Mouse (Mus musculus): Measurements from ENCODE around the gene Gng2. TPM values are rescaled to one million over a fixed set of nuclear protein-coding genes. Genes with fewer than 3 reads are reported as not detected.

The Gng2 gene
- total and polyA plus RNA-seq, 3 experiments: 3.3 to 17.2 TPM; not detected in 1

GRCm38 (mm10) chr14:19836289-19836688 is 141.1 kb downstream of the Gng2 start:
- DNase-seq (ENCODE audit: low read depth, low spot score): no peak
- peaks cover 0 to 2% of the 10 kb centered on the region in 2 experiments; a peak in 2 of 4 replicates for H3K27me3 ChIP-seq (ENCODE audit: control insufficient read depth in 1 of 2, insufficient read depth in 2 of 2, low read length in 2 of 2)
- no peak overlapping the region for H3K27ac ChIP-seq (ENCODE audit: control insufficient read depth, low read depth, low read length)
- peaks cover 0 to 3% of the 10 kb centered on the region in 2 experiments; a peak in 1 of 4 replicates for H3K4me1 ChIP-seq (ENCODE audit: control insufficient read depth in 1 of 2, insufficient read depth in 2 of 2, low read length in 2 of 2)
- no peak overlapping the region for H3K9ac ChIP-seq (ENCODE audit: control insufficient read depth, low read depth, low read length, poor library complexity, severe bottlenecking)
- no peak overlapping the region for H3K4me3 ChIP-seq (ENCODE audit: control insufficient read depth in 1 of 2, insufficient read depth in 1 of 2, low read depth in 2 of 2, low read length in 2 of 2)
- no peaks in the 10 kb centered on the region for H3K9me3 ChIP-seq (replicated peaks; ENCODE audit: insufficient read depth, low read length)
- no peaks in the 10 kb centered on the region for H3K79me2 ChIP-seq (ENCODE audit: control insufficient read depth, insufficient read depth, low read length, poor library complexity)
- H3K36me3 ChIP-seq (ENCODE audit: control insufficient read depth in 1 of 2, insufficient read depth in 2 of 2, low read length in 2 of 2): no peaks in the 10 kb centered on the region; a peak in 1 of 4 replicates
- TF ChIP-seq HCFC1 (IDR thresholded peaks at IDR 0.05; ENCODE audit: low read depth, low read length): no peak
- no peak for TF ChIP-seq MAZ (IDR thresholded peaks at IDR 0.05; ENCODE audit: low read depth, low read length)
- TF ChIP-seq MEF2A (IDR thresholded peaks at IDR 0.05; ENCODE audit: extremely low read depth, insufficient replicate concordance, low read depth, low read length, poor library complexity, severe bottlenecking): no peak
- no peak for TF ChIP-seq TCF12 (IDR thresholded peaks at IDR 0.05; ENCODE audit: low read depth, low read length)
- TF ChIP-seq MXI1 (IDR thresholded peaks at IDR 0.05; ENCODE audit: low read depth, low read length): no peak
- no peak for TF ChIP-seq USF1 (IDR thresholded peaks at IDR 0.05; ENCODE audit: low read depth, low read length)
- no peak for TF ChIP-seq KAT2A (conservative IDR thresholded peaks at IDR 0.05; ENCODE audit: low read depth, low read length)
- no peak for TF ChIP-seq ELF1 (IDR thresholded peaks at IDR 0.05; ENCODE audit: low read depth, low read length)
- TF ChIP-seq TBP (IDR thresholded peaks at IDR 0.05; ENCODE audit: low read depth, low read length): no peak
- TF ChIP-seq GATA1 (IDR thresholded peaks at IDR 0.05; ENCODE audit: low read depth, low read length): no peak
- TF ChIP-seq ZNF384 (IDR thresholded peaks at IDR 0.05; ENCODE audit: low read depth, low read length): no peak

- no peak for TF ChIP-seq POLR2AphosphoS5 (IDR thresholded peaks at IDR 0.05; ENCODE audit: borderline replicate concordance, low read depth, low read length)
- TF ChIP-seq EP300 (IDR thresholded peaks at IDR 0.05; ENCODE audit: low read depth in 1 of 2, low read length in 2 of 2): no peak
- TF ChIP-seq USF2 (IDR thresholded peaks at IDR 0.05; ENCODE audit: borderline replicate concordance in 1 of 2, insufficient read depth in 1 of 2, low read depth in 1 of 2, low read length in 2 of 2): no peak
- no peak for TF ChIP-seq JUND (IDR thresholded peaks at IDR 0.05; ENCODE audit: low read depth, low read length)
- TF ChIP-seq CHD2 (IDR thresholded peaks at IDR 0.05; ENCODE audit: low read length): no peak
- no peak for TF ChIP-seq MAFK (IDR thresholded peaks at IDR 0.05; ENCODE audit: borderline replicate concordance, low read depth, low read length)
- TF ChIP-seq KAT2A (conservative IDR thresholded peaks at IDR 0.05; ENCODE audit: low read depth, low read length): no peak
- TF ChIP-seq ZMIZ1 (IDR thresholded peaks at IDR 0.05; ENCODE audit: low read depth, low read length): no peak
- TF ChIP-seq NRF1 (IDR thresholded peaks at IDR 0.05; ENCODE audit: insufficient read depth, low read depth, low read length, poor library complexity, severe bottlenecking): no peak
- TF ChIP-seq SMC3 (IDR thresholded peaks at IDR 0.05; ENCODE audit: low read depth, low read length): no peak
- TF ChIP-seq MYB (IDR thresholded peaks at IDR 0.05; ENCODE audit: low read depth, low read length): no peak
- no peak for TF ChIP-seq ZC3H11A (IDR thresholded peaks at IDR 0.05; ENCODE audit: low read depth, low read length)
- no peak for TF ChIP-seq USF1 (IDR thresholded peaks at IDR 0.05; ENCODE audit: low read depth, low read length)
- TF ChIP-seq TCF12 (IDR thresholded peaks at IDR 0.05; ENCODE audit: low read depth, low read length): no peak
- TF ChIP-seq NELFE (IDR thresholded peaks at IDR 0.05; ENCODE audit: low read depth, low read length): no peak
- no peak for TF ChIP-seq TAL1 (IDR thresholded peaks at IDR 0.05; ENCODE audit: low read length)
- TF ChIP-seq MXI1 (IDR thresholded peaks at IDR 0.05; ENCODE audit: low read depth, low read length): no peak
- TF ChIP-seq SIN3A (IDR thresholded peaks at IDR 0.05; ENCODE audit: low read length): no peak
- no peak for TF ChIP-seq ZNF384 (IDR thresholded peaks at IDR 0.05; ENCODE audit: low read depth, low read length)
- H3K27ac ChIP-seq (ENCODE audit: control insufficient read depth, low read depth, low read length): no peak overlapping the region
- DNase-seq (ENCODE audit: low read depth, low spot score): no peak
These were observed 151.9 kb downstream of the Gng2 start for GRCm38 (mm10) chr14:19825481-19825880.

More at GRCm38 (mm10) chr14:19825481-19825880, 151.9 kb downstream of the Gng2 start:
- Histone ChIP-seq H3K27me3 (ENCODE audit: control insufficient read depth in 1 of 2, insufficient read depth in 2 of 2, low read length in 2 of 2) (peaks cover 5 to 8% of the 10 kb centered on the region in 2 experiments), H3K9ac (ENCODE audit: control insufficient read depth, low read depth, low read length, poor library complexity, severe bottlenecking) (no peak overlapping the region), H3K36me3 (ENCODE audit: control insufficient read depth in 1 of 2, insufficient read depth in 2 of 2, low read length in 2 of 2) (peaks cover 7 to 8% of the 10 kb centered on the region in 2 experiments), H3K9me3 (replicated peaks; ENCODE audit: insufficient read depth, low read length) (no peaks in the 10 kb centered on the region), H3K4me1 (ENCODE audit: control insufficient read depth in 1 of 2, insufficient read depth in 2 of 2, low read length in 2 of 2) (peaks cover 2 to 6% of the 10 kb centered on the region in 2 experiments; a peak in 3 of 4 replicates), H3K4me3 (ENCODE audit: control insufficient read depth in 1 of 2, insufficient read depth in 1 of 2, low read depth in 2 of 2, low read length in 2 of 2) (no peak overlapping the region), H3K79me2 (ENCODE audit: control insufficient read depth, insufficient read depth, low read length, poor library complexity) (peaks cover 12% of the 10 kb centered on the region)
